Mouse (Mus musculus) midbrain, embryonic 11.5 days (tissue): ENCODE measurements at regions not wholly inside any gene's neighbourhood (a gene's known extent, or its start where the extent isn't known, plus 50 kb on each side); places are given as distances from the start of the nearest gene placed in this dataset.
A peak's percentile ranks its signal among the peaks of the same experiment; 100 is the strongest.

ENCODE experiments used
- ATAC-seq: fragments of 200-750 bp; cut with Nextera tagmentation; 2 replicates; pipeline ENCODE4 v1.8.0; 2017; ENCODE audit warnings: moderate TSS enrichment, moderate library complexity; ENCODE audit not compliant: low FRiP score
- DNase-seq: peaks from one replicate; pipeline ENCODE4 v3.0.0; 2015; ENCODE audit warnings: low spot score; ENCODE audit errors: missing footprints
- H3K27ac ChIP-seq: fragments of 300-500 bp; sonication (generic); 2 replicates; pipeline ENCODE4 v1.5.1; 2014; ENCODE audit warnings: low read depth, low read length
- H3K27me3 ChIP-seq: fragments of 300-500 bp; sonication (generic); 2 replicates; pipeline ENCODE4 v1.6.1; 2014; ENCODE audit warnings: mild to moderate bottlenecking, low read length, moderate library complexity, mixed read lengths; ENCODE audit not compliant: control insufficient read depth, insufficient read depth
- H3K36me3 ChIP-seq: fragments of 300-500 bp; sonication (generic); 2 replicates; pipeline ENCODE4 v1.6.1; 2014; ENCODE audit warnings: mild to moderate bottlenecking, low read length, moderate library complexity, mixed read lengths; ENCODE audit not compliant: control insufficient read depth, insufficient read depth
- H3K4me1 ChIP-seq: fragments of 300-500 bp; sonication (generic); 2 replicates; pipeline ENCODE4 v1.6.1; 2014; ENCODE audit warnings: low read length; ENCODE audit not compliant: control insufficient read depth, insufficient read depth
- H3K4me2 ChIP-seq: fragments of 300-500 bp; sonication (generic); 2 replicates; pipeline ENCODE4 v1.6.1; 2014; ENCODE audit warnings: mild to moderate bottlenecking, moderate library complexity
- H3K4me3 ChIP-seq: fragments of 300-500 bp; sonication (generic); 2 replicates; pipeline ENCODE4 v1.5.1; 2014; ENCODE audit warnings: low read depth, low read length
- H3K9ac ChIP-seq: fragments of 300-500 bp; sonication (generic); 2 replicates; pipeline ENCODE4 v1.6.1; 2014; ENCODE audit warnings: low read length
- H3K9me3 ChIP-seq: fragments of 300-500 bp; sonication (generic); 2 replicates; pipeline ENCODE4 v1.6.1; 2016; ENCODE audit warnings: low read length; ENCODE audit not compliant: control insufficient read depth
- whole genome bisulfite sequencing: fragments of 180-500 bp; shearing (Covaris S2); extraction: QIAGEN DNeasy Blood & Tissue Kit; methylation state at CpG from one replicate; pipeline ENCODE4 v1.1.7; 2014; 5-methylcytosine and 5-hydroxymethylcytosine counted together

DNA sequence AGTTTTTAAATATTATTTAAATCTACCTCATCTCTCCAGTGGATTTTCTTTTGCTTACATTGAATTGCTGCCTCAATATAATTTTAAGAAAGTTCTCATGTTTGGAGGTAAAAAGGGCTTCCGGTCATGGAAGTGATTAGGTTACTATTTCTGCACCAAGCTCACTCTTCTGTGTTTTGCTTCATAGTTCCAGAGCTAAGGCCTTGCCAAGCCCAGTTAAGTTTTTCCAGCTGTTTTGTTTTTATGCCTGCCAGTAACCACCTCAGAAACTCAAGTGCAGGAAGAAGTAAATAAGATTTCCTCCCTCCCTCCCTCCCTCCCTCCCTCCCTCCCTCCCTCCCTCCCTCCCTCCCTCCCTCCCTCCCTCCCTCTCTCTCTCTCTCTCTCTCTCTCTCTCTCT is 2466.1 kb downstream of the Poteg start:
- Histone ChIP-seq H3K27ac (no peak overlapping the region), H3K9ac (no peak overlapping the region), H3K4me3 (no peak overlapping the region), H3K36me3 (no peaks in the 10 kb centered on the region), H3K9me3 (no peaks in the 10 kb centered on the region), H3K4me2 (no peak overlapping the region), H3K4me1 (no peaks in the 10 kb centered on the region), H3K27me3 (no peaks in the 10 kb centered on the region)
- no peak for DNase-seq
- no peak for ATAC-seq
- 79% methylated on average over 1 of the region's 1 CpGs for WGBS

DNA sequence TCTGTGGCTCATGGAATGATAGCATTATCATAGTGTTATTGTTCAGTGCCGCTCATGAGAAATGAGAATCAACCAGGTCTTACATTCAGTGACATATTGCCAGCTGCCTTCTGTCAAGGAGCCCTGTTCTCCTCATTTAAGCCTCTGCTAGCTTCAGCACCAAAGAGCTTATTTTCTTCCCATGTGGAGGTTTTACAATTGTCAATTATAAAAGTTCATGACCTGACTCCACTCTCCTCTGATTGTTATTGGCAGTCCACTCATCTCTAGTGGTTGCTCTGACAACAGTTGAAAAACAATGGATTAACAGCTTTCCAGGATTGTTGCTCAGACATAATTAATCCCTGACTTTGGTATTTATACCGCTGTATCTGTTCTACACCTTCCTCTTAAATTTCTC is 2473.0 kb downstream of the Poteg start:
- Histone ChIP-seq H3K4me3 (no peak overlapping the region), H3K36me3 (no peaks in the 10 kb centered on the region), H3K4me2 (no peak overlapping the region), H3K9ac (no peak overlapping the region), H3K27ac (no peak overlapping the region), H3K9me3 (no peaks in the 10 kb centered on the region), H3K27me3 (no peaks in the 10 kb centered on the region), H3K4me1 (no peaks in the 10 kb centered on the region)
- ATAC-seq (no peak), DNase-seq (no peak)
- WGBS, result 60% methylated on average over 2 of the region's 2 CpGs

DNA sequence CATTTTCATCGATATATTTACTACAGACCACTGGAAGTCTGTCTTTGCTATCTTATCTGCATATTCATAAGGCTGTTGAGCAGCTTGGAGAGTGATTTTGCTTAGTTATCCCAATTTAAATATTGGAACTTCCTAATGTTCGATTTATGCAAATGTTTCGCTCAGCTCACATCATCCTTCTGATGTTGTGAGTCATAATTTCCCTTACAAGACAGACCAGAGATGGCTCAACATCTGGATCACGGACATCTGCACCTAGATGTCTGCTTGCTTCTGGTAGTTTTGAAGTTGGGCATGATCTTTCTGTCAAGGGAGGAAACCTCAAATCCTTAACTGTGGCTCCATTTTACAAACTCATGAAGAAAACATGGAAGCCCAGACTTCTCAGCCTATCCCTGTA is 2480.8 kb downstream of the Poteg start:
- Histone ChIP-seq H3K36me3 (no peaks in the 10 kb centered on the region), H3K9me3 (no peaks in the 10 kb centered on the region), H3K4me3 (no peak overlapping the region), H3K27me3 (no peaks in the 10 kb centered on the region), H3K4me1 (no peaks in the 10 kb centered on the region), H3K27ac (no peak overlapping the region), H3K4me2 (no peak overlapping the region), H3K9ac (no peak overlapping the region)
- ATAC-seq (no peak), DNase-seq (no peak)
- 85% methylated on average over 4 of the region's 4 CpGs for WGBS

DNA sequence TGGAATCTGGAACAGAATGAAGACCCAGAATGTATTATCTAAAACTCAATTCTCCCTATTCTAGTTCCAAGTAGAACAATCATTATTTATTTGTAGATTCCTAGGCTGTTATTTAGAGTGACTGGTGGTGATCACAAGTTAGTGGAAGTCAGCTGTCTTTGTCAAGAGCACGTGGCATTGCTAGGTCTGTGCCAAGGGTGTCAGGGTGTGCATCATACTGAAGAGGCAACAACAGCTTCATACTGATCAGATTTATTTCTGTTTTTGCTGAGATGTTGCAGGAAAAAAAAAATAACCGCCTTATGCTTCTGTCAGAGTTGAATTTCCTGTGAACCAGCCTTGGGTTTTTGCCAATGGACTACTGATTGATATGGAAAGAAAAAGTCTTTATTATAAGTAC is 2513.9 kb downstream of the Poteg start:
- no peaks in the 10 kb centered on the region for H3K36me3 ChIP-seq
- no peak overlapping the region for H3K9ac ChIP-seq
- ATAC-seq (no peak), DNase-seq (no peak)
- H3K27ac ChIP-seq, result no peak overlapping the region
- no peaks in the 10 kb centered on the region for H3K27me3 ChIP-seq
- H3K9me3 ChIP-seq, result no peaks in the 10 kb centered on the region
- H3K4me2 ChIP-seq, result no peak overlapping the region
- no peak overlapping the region for H3K4me3 ChIP-seq
- WGBS, result 88% methylated on average over 2 of the region's 2 CpGs
- H3K4me1 ChIP-seq, result no peaks in the 10 kb centered on the region

DNA sequence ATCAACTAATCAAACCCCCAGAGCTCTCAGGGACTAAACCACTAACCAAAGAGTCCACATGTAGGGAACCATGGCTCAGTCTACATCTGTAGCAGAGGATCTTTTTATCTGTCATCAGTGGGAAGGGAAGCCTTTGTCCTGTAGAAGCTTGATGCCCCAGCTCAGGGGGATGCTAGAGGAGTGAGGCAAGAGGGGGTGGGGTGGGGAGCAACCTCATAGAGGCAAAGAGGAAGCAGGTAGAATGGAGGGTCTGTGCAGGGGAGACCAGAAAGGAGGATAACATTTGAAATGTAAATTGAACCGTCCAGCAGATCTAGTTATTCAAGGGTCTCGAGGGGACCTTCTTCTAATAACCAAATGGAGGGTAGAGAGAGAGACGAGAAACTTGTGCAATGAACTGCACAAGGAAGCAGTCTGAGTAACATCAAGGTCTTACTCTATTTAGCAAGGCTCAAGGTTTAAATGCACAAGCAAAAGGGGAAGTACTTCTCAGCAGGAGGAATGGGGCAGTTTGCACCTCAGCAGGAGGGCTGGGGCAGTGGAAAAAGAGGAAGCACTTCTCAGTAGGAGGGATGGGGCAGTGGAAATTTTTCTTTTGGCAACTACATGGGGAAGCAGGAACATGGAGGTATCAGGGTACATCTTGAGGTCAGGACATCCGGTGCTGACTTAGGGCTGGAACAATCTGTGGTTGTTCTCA is 2529.3 kb downstream of the Poteg start:
- Histone ChIP-seq H3K27me3 (no peaks in the 10 kb centered on the region), H3K36me3 (no peaks in the 10 kb centered on the region), H3K4me2 (no peak overlapping the region), H3K4me1 (no peaks in the 10 kb centered on the region), H3K4me3 (no peak overlapping the region), H3K27ac (no peak overlapping the region), H3K9ac (no peak overlapping the region), H3K9me3 (no peaks in the 10 kb centered on the region)
- 78% methylated on average over 4 of the region's 4 CpGs for WGBS
- ATAC-seq, result no peak
- peak; percentile 26 for DNase-seq

DNA sequence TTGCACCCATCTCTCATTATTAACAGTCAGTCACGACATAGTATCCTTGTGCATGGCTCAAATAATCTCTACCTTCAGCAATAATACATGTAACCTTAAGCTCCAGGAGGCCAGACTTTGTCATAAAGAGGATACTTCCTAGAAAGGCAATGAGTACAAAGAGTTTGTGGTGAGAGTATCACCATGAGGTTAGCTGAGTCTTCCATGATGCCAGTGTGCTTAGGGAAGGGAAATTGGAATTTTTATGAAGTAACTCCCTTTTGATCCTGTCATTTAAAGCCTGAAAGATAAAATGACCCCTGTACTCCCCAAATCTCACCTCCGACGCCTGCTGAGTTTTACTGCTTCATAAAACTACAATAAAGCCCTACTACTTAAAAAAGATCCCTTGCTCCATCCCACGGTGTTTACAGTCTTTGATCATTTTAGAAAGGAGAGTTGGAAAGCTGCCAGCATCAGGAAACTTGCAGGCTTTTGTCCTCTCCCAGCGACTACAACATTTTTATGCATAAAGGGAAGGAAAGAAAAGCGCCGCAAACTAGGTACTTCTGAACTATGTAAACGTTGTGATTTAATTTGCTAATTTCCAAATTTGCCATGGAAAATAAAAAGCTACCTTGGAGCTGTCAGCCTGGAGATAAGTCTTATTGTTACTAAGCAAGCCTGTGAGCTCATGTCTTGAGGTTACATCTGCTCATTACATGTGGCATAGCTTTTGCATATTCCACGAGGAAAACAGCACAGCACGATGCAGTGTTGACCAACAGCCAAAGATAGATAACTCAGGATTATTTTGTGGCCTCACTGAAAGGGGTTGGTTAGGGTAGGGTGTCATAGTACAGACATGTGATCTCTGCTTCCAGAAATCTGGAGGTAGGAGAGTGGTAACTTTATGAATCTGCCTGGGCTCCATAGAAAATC is 2531.4 kb downstream of the Poteg start:
- H3K27ac ChIP-seq, result no peak overlapping the region
- H3K9me3 ChIP-seq, result no peaks in the 10 kb centered on the region
- no peaks in the 10 kb centered on the region for H3K27me3 ChIP-seq
- H3K4me2 ChIP-seq, result no peak overlapping the region
- ATAC-seq (no peak), DNase-seq (peak; percentile 57)
- H3K4me3 ChIP-seq, result no peak overlapping the region
- no peaks in the 10 kb centered on the region for H3K4me1 ChIP-seq
- WGBS, result 59% methylated on average over 10 of the region's 10 CpGs
- no peaks in the 10 kb centered on the region for H3K36me3 ChIP-seq
- no peak overlapping the region for H3K9ac ChIP-seq

DNA sequence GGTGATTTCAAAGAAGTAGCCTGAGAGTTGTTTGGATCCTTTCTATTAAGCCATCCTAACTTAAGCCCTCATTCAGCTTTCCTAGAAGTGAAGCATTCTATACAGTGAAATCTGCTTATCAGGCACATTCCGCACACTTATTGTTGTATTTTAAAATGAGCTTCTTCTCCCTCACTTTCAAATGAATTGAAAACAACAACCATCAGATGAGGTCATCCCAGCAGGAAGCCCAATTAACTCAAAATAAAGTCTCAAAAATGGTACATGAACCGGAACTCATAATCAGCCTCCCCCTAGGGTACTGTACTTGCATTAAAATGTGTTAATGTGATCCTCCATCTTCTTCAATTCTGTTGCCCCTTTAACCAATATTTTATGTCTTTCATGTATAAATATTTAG is 2545.1 kb downstream of the Poteg start:
- Histone ChIP-seq H3K27ac (no peak overlapping the region), H3K9me3 (no peaks in the 10 kb centered on the region), H3K27me3 (no peaks in the 10 kb centered on the region), H3K4me2 (no peak overlapping the region), H3K9ac (no peak overlapping the region), H3K4me1 (no peaks in the 10 kb centered on the region), H3K36me3 (no peaks in the 10 kb centered on the region), H3K4me3 (no peak overlapping the region)
- ATAC-seq (no peak), DNase-seq (peak; percentile 10)
- WGBS, result 88% methylated on average over 2 of the region's 2 CpGs

DNA sequence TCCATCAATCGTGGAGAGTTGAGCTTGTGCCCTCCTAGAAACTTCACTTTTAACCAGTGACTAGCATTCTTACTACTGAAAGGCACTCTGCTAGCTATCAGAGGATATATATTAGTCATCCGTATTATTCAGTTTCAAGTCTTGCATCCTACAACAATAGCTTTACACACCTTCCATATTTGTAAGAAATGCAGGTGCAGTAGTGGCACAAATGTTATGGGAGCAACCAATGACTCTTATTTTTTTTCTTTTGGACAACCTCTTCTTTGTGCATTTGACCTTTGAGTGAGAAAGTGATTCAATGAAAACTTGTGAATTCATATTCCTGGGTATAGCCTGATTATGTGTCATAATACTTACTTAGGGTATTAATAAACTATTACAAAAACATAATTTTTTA is 2551.9 kb downstream of the Poteg start:
- ATAC-seq, result no peak
- Histone ChIP-seq H3K4me2 (no peak overlapping the region), H3K4me1 (no peaks in the 10 kb centered on the region), H3K4me3 (no peak overlapping the region), H3K36me3 (no peaks in the 10 kb centered on the region), H3K9me3 (no peaks in the 10 kb centered on the region), H3K9ac (no peak overlapping the region), H3K27me3 (no peaks in the 10 kb centered on the region), H3K27ac (no peak overlapping the region)
- WGBS, result 92% methylated on average over 2 of the region's 2 CpGs
- DNase-seq, result peak; percentile 68
